Mouse (Mus musculus) right cerebral cortex, postnatal 14 days (tissue): ENCODE data around the gene Oprm1.
"Not testable (repeated sequence)": the region's sequence is repeated elsewhere in the genome, so short reads cannot be mapped to it uniquely, and the experiment has no call there.

Experiments used
- DNase-seq: peaks from one replicate; pipeline ENCODE4 v3.0.0; 2022

The Oprm1 gene

DNA sequence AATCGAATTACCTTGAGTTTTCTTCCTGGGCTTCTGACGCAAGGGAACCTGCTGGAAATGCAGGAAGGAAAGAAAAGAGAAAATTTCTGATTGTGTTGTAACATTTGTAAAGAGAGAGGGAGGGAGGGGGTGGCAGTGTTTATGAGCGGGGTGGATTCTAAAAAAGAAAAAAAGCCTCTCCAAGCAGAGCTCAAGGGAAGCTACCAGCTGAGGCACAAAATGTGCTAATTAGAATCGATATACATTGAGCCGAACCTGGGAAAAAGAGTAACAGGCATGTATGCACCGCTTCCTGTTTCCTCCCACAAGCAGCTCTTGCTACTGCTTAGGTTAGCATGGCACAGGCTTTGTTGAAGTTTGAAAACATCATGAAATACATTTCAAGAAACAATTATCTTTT is 221.9 kb downstream of the Oprm1 start:
- DNase-seq = peak; percentile 5

DNA sequence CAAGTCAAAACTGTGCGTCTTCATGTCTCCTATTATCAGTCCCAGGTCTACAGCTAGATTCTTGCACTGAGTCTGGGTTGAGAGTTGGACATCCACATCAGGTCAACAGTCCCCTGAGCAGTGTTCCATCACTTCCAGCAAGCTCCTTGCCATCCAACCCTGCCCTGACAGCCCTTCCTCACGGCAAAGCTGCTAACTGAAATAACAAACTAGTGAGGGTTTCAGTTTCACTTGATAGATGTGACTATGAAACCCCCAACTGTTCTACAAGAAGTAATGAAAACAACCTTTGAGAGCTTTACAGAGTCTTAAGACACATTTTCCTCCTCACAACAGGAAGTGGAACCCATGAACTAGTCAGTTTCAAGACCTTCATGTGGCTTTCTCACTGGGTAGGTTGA is 224.4 kb downstream of the Oprm1 start:
- DNase-seq = no peak

DNA sequence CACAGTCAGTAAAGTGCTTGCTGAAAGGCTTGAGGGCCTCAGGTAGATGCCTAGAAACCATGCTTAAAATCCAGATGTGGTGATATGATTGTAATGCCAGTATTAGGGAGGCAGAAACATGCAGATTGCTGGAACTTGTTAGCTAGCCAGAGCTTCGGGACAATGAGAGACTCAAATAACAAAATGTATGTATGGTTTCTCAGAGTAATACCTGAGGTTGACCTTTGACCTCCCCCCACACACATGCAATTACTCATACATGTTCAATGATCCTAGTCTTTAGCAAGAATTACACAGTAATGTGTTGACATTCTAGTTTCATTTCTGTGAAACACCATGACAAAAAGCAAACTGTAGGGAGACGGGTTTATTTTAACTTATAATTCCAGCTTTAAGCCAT is 225.1 kb downstream of the Oprm1 start:
- DNase-seq = no peak

DNA sequence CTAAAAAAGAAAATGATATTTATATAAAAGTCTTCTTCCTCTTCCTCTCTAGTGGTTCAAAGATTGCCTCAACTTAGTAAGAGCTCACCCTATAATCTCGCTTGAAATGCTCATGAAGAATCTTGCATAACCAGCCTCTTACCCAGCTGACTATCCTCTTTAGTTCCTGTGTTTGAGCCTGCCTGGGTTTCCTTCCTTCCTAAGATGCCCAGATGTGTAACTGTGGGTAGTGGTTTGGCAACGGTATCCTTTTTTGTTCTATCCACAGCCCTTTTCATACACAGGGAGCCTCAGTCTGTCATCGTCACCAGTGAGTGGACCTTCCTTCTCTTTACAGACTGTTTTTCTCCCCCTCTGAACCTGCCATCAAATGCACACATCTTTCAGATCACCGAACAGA is 227.9 kb downstream of the Oprm1 start:
- DNase-seq = no peak

DNA sequence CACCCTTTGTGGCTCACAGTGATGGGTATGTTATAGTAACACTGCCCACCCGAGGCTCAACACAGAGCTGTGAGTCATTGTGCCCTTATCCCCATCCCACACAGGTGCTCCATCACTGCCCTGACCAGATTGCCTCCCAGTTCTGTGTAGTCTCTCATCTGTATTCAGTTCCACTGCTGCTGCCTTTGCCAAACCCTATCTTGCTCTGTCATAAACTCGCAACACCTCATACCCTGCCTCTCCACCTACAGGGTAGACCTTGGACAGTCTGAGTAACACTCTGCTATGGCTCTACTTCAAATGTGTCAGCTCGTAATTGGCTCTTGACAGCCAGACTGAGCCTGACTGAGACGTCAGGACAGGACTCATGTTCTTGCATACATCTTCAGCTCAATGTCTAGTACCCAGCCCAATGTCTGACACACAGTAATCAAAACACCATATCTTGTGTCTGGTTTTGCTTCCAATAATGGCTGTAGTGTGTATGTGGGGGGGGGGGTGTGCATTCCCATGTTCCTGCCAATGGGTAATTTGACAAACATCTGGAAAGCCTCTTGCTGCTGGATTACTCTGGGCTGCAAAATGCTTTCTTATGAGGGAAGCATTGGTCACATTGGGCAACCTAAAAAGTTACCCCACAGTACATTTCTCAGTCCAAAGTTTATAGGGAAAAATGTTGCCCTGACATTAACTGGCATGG is 229.2 kb downstream of the Oprm1 start:
- no peak for DNase-seq

DNA sequence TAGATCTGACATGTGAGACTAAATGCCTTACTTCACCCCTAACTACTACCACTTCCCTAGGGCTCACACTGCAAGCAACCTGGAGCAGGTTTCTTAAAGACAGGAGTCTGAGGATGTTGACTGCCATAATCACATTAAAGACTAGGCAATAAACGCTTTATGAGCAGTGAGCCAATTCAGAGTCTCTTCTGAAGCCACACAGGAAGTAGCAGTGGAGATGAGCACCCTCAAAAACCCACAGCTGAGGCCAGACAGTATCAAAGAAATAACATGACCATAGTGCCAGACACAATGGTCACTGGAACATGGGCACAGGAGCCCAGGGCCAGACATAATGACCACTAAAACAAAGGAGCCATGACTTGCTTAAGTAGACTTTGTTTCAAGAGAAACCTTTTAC is 230.2 kb downstream of the Oprm1 start:
- no peak for DNase-seq

DNA sequence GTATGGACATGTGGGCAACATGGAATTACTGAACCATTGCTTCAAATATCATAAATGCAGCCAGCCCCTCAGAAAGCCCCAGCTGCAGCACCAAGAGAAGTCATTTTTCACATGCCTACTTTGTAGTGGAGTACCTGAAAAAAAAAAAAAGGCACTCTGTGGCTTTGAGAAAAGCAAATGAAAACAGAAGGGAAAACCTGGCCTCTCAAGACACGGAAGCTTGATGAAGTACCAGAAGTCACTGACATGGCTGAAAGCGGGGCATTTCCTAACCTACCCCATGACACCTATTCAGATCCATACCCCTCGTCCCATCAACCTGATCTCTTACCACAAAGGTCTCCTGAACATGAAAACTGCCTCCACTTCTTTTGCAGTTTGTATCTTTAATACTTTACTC is 238.6 kb downstream of the Oprm1 start:
- no peak for DNase-seq

DNA sequence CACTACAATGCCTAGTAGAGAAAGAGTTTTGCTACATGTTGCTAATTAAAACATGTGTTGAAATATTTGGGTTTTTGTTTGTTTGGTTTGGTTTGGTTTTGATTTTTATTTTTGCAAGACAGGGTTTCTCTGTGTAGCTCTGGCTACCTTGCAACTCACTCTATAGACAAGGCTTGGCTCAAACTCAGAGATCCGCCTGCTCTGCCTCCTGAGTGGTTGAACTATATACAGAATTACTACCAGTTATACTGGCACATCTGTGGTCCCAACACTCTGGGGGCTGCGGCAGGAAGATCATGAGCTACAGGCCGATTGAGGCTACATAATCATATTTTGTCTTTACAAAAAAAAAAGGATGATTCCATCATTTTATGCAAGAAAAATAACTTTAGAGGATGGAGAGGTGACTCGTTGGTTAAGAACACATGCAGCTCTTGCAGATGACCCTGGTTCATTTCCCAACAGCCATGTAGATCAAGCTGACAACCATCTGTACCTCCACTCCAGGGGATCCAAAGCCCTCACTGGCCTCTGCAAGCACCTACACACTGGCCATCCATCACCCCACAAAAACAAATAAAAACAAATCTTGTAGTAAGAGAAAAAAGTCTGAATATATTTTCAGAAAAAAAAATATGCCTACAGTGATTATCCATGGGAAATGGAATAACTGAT is 240.4 kb downstream of the Oprm1 start:
- DNase-seq = no peak

DNA sequence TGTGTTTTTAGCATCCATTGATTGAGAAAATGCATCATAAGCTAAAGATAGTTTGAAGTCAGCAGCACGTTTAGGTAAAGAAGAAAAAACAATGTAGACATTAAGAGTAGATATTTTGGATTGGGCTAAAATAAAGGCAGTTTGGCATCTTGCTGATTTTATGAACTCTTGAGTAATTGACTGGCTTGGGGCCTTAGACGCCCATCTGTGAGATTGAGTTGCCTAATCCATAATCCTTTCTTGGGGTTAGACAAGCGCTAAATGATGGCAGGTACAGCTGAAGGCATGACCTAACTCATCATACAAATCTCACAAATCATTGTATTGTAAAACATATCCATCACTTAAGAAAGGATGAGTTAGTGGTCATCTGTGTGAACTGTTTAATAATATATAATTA is 241.0 kb downstream of the Oprm1 start:
- DNase-seq = no peak

DNA sequence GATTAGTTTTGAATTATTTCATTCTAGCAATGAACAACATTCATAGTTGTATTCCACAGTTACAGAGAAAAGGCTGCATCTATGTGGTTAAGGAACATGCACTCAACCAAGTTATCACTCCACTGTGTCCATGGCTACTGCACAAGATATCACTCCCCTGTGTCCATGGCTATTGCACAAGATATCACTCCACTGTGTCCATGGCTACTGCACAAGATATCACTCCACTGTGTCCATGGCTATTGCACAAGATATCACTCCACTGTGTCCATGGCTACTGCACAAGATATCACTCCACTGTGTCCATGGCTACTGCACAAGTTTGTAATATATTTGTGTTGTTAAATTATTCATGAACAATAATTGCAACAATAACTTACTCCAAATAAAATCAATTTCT is 245.6 kb downstream of the Oprm1 start:
- DNase-seq = not testable (repeated sequence)

DNA sequence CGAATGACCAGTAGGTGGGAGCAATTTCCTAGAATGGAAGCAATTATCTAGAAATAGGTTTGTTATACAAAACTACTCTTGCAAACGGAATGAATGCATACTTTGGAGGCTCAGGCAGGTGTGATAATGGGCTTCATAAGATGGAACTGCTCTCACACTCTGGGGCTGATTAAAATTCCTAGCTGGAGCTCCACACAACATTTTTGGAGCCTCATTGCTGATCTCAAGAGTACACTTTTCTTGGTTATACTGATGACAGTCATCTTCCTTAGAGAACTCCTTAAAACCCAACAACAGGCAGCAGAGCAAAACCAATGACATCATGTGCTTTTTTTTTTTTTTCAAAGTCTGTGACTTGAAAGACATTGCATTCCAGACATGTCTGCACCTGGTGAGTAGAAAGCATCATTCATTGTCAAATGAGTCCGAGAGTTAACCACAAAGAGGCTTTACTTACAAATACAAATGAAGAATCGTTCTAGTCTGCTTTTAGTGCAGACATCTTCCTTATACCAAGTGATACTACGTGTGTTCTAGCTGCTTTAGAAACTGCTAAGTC is 246.8 kb downstream of the Oprm1 start:
- DNase-seq = no peak

DNA sequence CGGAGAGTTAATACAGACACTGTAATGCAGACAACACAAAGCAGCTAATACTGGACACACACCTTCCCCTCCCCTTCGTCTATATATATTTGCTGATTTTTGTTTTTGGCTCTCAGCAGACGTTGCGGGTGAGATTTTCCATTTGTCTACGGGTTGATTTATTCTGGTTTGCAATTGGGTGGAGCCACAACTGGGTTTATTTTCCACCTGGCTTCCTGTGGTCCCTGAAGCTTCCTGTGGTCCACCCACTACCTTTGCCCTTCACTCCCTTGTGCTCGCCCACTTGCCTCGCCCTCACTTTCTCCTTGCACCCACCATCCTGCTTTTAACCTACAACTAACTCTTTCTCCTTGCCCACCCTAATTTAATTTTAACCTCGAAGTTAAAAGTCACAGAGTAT is 252.2 kb downstream of the Oprm1 start:
- DNase-seq = no peak

DNA sequence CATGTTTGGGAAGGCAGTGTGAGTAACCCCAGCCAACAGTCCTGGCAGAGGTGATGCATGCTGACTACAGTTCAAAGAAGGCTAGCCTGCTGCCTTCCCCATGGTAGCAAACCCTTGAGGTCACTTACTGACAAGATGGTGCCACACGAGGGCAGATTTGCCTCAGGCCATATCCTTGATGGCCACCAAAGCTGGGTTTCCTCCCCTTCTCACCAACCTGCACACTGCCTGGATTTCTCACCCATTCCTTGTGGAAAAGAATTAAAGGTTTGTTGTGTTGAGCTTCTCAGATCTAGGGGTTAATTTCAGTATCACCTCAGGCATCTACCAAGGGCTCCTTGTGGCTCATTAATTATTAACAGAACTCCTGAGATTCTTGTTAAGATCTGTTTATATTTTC is 256.9 kb downstream of the Oprm1 start:
- no peak for DNase-seq

DNA sequence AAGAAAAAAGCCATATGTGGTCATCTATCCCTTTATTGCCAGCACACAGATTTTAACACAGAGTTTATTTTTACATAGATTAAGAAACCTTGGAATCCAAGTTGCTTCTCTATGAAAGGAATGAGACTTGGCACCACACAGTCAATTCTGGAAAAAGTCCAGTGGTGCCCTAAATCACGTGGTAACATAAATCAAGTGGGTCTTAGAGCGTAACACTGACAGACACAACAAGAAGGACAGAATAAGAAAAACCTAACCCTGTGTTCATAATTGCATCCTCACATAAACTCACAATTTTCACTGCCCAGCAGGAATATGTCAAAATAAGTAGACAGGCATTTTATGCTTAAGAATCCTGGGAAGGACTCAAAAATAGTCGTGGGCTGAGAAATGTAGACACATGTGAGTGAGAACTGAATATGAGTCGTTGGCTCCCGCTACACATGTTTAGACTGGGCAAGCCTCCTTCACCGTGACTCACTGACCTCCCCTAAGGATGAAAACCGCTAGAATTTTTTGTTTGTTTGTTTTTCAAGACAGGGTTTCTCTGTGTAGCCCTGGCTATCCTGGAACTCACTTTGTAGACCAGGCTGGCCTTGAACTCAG is 261.6 kb downstream of the Oprm1 start:
- no peak for DNase-seq

DNA sequence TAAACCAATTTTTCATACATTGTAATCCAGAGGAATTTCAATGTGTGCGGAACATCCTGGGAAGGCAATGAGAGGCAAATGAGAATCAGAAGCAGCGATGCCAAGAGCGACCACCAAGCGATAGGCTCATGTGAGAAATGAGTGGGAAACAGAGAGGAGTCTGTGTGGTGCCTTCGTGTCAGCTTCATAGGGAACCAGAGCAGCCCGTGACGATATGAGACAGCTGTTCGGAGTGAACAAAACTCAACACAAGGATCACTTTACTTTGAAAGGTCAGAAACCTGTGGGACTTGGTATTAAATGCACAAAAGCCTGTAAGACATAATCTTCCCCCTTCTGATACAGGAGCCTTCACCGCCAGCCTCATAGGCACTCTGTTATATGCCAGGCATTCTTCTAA is 262.2 kb downstream of the Oprm1 start:
- DNase-seq = no peak

DNA sequence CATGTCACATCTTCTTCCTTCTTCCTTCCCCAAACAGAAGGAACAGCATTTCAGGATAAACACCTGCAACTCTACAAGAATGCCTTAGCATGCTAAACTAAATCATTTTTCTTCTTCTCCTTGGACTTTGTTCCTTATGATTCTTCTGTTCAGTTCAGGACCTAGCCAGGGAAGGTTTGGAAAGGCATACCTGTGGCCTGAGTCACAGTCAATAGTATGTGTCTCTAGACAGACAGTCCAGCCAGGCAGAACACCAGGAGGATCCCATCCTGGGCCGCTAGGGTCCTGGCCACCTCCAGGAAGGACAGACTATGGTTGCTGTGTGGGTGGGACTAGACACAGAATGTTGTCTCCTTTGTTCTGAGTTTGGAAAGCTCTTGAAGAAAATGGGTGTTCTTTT is 266.7 kb downstream of the Oprm1 start:
- no peak for DNase-seq

DNA sequence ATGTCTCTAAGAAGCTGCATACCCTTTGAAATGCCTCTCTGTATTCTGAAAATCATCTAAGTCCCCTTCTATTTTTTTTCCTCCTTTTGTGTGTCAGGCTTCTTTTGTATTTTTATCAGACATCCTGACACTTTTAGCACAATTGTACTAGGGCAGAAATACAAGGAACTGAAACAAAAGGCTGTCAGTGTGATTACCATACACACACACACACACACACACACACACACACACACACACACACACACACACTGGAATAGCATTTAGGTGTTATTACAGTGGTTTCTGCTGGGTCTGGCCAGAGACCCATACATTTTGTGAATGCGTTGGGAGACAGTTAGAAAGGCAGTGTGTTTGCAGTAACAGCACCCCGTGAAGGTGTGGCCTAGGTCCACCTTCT is 275.2 kb downstream of the Oprm1 start:
- DNase-seq = no peak

DNA sequence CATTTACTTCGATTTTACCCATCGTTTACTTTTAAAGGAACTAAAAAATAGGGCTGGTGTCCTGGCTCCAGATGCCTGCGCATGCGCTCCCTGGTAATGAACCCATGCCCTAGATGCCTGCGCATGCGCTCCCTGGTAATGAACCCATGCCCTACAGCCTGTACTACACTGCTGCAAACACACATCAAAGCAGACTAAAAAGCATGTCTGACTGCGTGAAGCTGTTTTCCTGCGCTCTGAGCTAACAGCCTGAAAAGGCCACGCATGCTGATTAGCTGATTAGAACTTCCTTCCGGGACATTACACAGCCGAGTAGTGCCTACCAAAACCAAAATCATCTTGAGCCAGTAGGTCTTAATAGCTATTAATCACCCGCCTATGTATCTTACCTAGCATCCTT is 277.2 kb downstream of the Oprm1 start:
- no peak for DNase-seq

DNA sequence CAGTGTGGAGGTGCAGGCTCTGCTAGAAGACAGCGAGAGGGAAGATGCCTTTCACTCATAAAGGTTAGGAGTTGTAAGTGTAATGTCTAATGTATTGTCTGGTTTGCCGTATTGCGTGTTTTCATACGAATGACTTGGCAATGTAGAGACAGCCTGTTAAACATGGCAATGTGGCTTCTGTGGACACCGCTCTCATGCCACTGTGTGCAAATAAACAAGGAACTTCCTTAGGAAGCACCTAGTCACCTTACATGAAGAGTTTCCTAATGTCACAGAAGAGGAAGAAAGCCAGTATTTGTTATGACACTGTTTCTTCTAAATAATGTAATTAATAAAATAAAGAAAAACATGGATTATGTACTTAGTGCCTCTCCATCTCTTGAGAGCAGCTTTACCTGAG is 278.9 kb downstream of the Oprm1 start:
- no peak for DNase-seq

DNA sequence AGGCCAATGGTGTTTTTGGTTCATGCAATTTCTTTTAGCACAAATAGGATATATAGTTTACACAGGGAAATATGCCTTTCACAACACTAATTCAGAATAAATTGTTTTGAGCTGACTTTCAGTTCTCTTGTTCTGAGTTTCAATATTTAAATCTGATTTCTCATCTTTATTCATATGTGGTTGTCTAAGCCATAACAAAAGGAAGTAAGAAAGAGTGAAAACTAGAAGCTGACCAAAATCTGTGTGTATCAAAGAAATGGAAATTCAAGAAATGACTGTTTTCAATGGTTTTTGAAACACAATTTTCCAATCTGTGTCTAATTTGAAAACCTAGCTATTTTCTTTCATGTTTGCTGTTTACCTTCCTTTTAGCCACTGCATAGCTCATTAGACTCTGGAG is 282.7 kb downstream of the Oprm1 start:
- no peak for DNase-seq

DNA sequence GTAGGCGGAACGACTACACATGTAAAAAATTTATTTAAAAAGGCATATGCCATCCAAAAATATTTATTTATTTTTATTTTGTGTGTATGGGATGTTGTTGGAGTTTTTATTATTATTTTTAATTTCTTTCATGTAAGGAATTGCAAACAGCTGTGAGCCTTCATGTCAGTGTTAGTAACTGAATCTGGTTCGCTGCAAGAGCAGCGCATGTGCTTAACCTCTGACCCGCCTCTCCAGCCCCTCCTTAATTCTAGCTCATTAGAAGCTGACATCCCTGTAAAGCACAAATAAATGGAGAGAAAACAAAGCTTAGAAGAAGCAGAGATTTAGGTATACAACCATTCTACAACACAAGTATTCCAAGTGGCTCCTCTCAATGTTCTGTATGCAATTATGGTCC is 285.6 kb downstream of the Oprm1 start:
- no peak for DNase-seq

DNA sequence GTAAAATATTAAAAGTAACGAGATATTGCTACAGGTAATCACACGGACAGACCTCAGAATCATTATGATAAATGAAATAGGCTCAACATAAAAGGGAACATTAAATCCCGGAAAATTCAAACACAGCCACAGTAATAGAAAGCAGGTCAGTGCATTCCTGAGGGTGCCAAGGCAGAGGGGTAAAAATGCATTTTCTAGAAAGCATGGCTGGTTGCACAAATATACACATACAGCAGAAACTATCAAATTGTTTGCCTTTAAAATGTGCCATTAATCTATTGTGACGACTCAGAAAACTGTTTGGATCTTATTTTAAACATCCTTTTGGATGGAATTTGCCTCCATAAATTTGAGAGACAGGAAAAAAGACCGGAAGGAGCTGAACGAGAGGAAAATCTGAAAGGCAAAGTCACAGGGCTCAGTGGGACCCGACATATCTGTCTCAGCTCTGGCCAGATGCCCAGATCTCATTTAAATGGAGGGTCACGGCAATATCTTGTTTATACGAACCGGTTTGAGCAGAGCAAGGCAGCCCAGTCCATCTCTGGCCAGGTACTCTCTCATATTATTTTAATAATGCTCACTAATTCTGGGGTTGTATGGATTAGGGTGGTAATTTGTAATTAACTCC is 289.1 kb downstream of the Oprm1 start:
- DNase-seq = no peak

DNA sequence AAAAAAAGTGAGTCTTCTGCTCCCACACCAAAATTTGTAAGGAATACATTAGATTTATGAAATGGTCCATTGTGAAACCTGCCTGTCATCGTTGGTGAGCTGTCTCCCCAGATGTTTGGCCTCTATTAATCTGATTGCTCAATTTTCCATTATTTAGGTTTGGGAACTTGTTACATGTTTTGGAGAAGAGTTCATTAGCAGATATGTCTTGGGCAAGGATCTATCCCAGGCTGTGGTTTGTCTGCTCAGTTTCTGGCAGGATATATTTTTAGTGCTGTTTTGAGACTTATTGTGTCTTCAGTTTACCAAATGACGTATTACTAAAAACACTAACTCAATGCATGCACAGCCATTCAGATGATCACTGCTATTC is 289.6 kb downstream of the Oprm1 start:
- no peak for DNase-seq

DNA sequence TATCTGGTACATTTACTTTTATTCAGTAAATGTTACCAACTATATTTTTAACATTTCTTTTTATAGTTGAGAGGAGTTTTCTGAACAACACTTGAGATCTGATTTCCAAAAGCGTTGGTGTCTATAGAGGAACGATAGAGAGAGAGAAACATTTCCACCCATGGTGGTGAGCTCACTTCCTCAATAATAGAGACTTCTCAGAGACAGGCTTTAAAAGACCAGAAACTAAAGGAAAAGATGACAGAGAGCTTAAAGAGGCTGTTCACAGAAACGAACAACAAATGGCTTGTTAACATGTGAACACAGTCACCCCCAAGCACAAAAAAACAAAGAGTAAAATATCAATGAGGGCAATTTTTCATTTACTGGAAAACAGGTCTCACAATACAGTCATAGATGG is 291.6 kb downstream of the Oprm1 start:
- no peak for DNase-seq
